Mouse (Mus musculus): Measurements from ENCODE around the gene Rnf214. TPM values are rescaled to one million over a fixed set of nuclear protein-coding genes. Genes with fewer than 3 reads are reported as not detected.

Gene Rnf214
- polyA plus RNA-seq, 1 experiment from 2014 or later = 36.0 TPM

Small RNAs within 50 kb of the gene (microRNA-seq; reads per million reads assigned to microRNA genes)
- not detected for gene Mir7087

Other genes with a start within 250 kb of the Rnf214 start
- gene Cep164, start 78.2 kb downstream of the Rnf214 start, polyA plus RNA-seq (2015; fragmentation: Nextera tagmentation; extraction: Ambion mirVana) = 20.6 and 21.6 TPM in 2 replicates
- gene Bace1, start 68.3 kb downstream of the Rnf214 start, polyA plus RNA-seq (2015; fragmentation: Nextera tagmentation; extraction: Ambion mirVana) = 17.8 TPM in 2 replicates
- gene Pcsk7, start 414 bp downstream of the Rnf214 start, polyA plus RNA-seq (2015; fragmentation: Nextera tagmentation; extraction: Ambion mirVana) = 22.2 and 23.8 TPM in 2 replicates
- 390 and 404 TPM in 2 replicates for gene Tagln, start 29.1 kb upstream of the Rnf214 start, polyA plus RNA-seq (2015; fragmentation: Nextera tagmentation; extraction: Ambion mirVana)
- 33.4 and 37.2 TPM in 2 replicates for gene Sidt2, start 48.3 kb upstream of the Rnf214 start, polyA plus RNA-seq (2015; fragmentation: Nextera tagmentation; extraction: Ambion mirVana)
- gene Pafah1b2, start 105.8 kb upstream of the Rnf214 start, polyA plus RNA-seq (2015; fragmentation: Nextera tagmentation; extraction: Ambion mirVana) = 123 and 137 TPM in 2 replicates
- 5.1 and 5.2 TPM in 2 replicates for gene Sik3, start 105.9 kb upstream of the Rnf214 start, polyA plus RNA-seq (2015; fragmentation: Nextera tagmentation; extraction: Ambion mirVana)